Mouse (Mus musculus) erythroblast, embryonic 14.5 days (primary cell): ENCODE measurements around the gene Cldn9. TPM values are rescaled to one million over a fixed set of nuclear protein-coding genes. Genes with fewer than 3 reads are reported as not detected.

Experiments
- H3K27me3 ChIP-seq: 2 replicates; pipeline ENCODE4 v1.6.1; 2012; ENCODE audit warnings: inconsistent platforms; ENCODE audit not compliant: control insufficient read depth
- H3K36me3 ChIP-seq: 2 replicates; pipeline ENCODE4 v1.6.1; 2012; ENCODE audit warnings: mild to moderate bottlenecking, inconsistent platforms; ENCODE audit not compliant: control insufficient read depth
- H3K4me1 ChIP-seq: 2 replicates; pipeline ENCODE4 v1.6.1; 2012; ENCODE audit warnings: inconsistent platforms; ENCODE audit not compliant: control insufficient read depth
- H3K4me3 ChIP-seq: replicated peaks from 2 replicates; pipeline ENCODE3; 2012; ENCODE audit warnings: moderate library complexity, mild to moderate bottlenecking, inconsistent platforms
- H3K9me3 ChIP-seq: 2 replicates; pipeline ENCODE4 v1.6.1; 2012; ENCODE audit warnings: low read length, inconsistent platforms, mixed read lengths; ENCODE audit not compliant: control insufficient read depth
- GATA1 ChIP-seq: IDR thresholded peaks from 2 replicates; pipeline ENCODE4 v1.6.1; 2012; ENCODE audit warnings: low read length, inconsistent platforms, mixed read lengths
- TAL1 ChIP-seq: IDR thresholded peaks from 3 replicates; pipeline ENCODE4 v1.6.1; 2012; ENCODE audit warnings: low read length, inconsistent platforms, mixed read lengths
- polyA plus RNA-seq: library from polyadenylated mRNA; stranded (reverse); fragments of >175 nt; gene quantifications from 2 replicates; pipeline ENCODE4 v1.2.3, GENCODE M21; 2012

Gene Cldn9
- polyA plus RNA-seq, 1 experiment: not detected

DNA sequence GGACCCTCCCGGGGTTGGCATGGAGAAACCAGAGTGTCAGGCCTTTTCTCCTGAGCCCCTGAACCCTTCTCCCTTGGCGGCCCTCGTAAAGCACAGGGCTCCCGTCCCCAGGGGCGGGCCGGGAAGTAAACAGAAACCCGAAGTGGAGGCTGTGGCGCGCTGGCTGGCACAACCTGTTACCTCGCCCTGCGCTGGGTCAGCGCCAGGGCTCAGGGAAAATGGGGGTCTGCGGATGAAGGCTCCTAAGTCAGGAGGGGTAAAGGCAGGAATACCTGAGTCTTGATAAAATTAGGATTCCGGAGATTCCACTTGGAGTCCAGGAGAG is 23.0 kb downstream of the Cldn9 start:
- no peaks in the 10 kb centered on the region for H3K9me3 ChIP-seq
- TF ChIP-seq TAL1 (no peak), GATA1 (no peak)
- peaks cover 50% of the 10 kb centered on the region for H3K27me3 ChIP-seq
- no peaks in the 10 kb centered on the region for H3K36me3 ChIP-seq
- H3K4me1 ChIP-seq: peaks cover 4% of the 10 kb centered on the region
- H3K4me3 ChIP-seq: no peak overlapping the region

GRCm38 (mm10) chr17:23660117-23660875 is 23.5 kb downstream of the Cldn9 start, which contains the start of gene Bicdl2:
Gene Bicdl2, plus strand, starts transcription at chr17:23660506.
- no peaks in the 10 kb centered on the region for H3K36me3 ChIP-seq
- TF ChIP-seq GATA1 (no peak), TAL1 (no peak)

DNA sequence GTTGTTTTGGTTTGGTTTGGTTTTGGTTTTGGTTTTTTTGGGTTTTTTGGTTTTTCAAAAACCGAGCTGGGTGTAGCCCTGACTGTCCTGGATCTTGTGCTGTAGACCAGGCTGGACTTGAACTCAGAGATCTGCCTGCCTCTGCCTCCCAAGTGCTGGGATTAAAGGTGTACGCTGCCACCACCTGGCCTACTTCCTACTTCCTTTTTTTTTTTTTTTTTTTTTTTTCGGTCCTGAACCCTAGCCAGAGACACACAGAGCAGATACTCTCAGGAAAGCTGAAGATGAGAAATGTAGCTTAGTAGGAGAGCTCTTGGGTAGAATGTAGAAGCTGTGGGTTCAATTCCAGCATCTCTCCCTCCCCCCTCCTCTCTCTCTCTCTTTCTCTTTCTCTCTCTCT is 25.4 kb downstream of the Cldn9 start:
- no peaks in the 10 kb centered on the region for H3K9me3 ChIP-seq
- no peak overlapping the region for H3K4me3 ChIP-seq
- no peak for TF ChIP-seq GATA1
- no peak for TF ChIP-seq TAL1
- peaks cover 46% of the 10 kb centered on the region for H3K27me3 ChIP-seq
- H3K4me1 ChIP-seq: peaks cover 4% of the 10 kb centered on the region
- H3K36me3 ChIP-seq: no peaks in the 10 kb centered on the region

More at GRCm38 (mm10) chr17:23660117-23660875, 23.5 kb downstream of the Cldn9 start, which contains the start of gene Bicdl2:
- H3K9me3 ChIP-seq: no peaks in the 10 kb centered on the region
- peaks cover 4% of the 10 kb centered on the region for H3K4me1 ChIP-seq
- H3K27me3 ChIP-seq: peaks cover 50% of the 10 kb centered on the region
- no peak within 1 kb of the TSS for H3K4me3 ChIP-seq

- H3K4me3 ChIP-seq: no peak overlapping the region
- TF ChIP-seq GATA1 (no peak), TAL1 (no peak)
- H3K9me3 ChIP-seq: no peaks in the 10 kb centered on the region
- no peaks in the 10 kb centered on the region for H3K4me1 ChIP-seq
- peaks cover 8% of the 10 kb centered on the region for H3K27me3 ChIP-seq
- H3K36me3 ChIP-seq: no peaks in the 10 kb centered on the region
Measured at GRCm38 (mm10) chr17:23654410-23654809, 29.4 kb downstream of the Cldn9 start.

DNA sequence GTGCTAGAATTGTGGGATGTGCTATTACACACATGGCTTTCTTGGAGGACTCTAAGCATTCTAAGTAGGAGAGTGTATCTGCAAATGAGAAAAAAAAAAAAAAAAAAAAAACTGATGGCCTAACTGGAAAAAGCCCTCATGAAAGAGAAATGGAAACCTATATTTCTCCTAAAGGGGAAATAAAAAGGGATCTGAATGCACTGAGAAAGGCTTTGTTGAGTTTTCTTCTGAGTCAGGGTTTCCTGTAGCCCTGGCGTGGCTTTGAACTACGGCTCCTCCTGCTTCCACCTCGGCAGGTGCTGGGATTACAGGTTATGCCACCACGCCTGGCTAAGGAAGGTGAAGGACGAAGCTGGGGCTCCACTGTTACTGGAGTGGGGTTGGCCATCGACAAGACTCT is 29.8 kb downstream of the Cldn9 start:
- Histone ChIP-seq H3K4me1 (no peaks in the 10 kb centered on the region), H3K9me3 (no peaks in the 10 kb centered on the region), H3K4me3 (no peak overlapping the region), H3K27me3 (peaks cover 4% of the 10 kb centered on the region), H3K36me3 (no peaks in the 10 kb centered on the region)
- TF ChIP-seq TAL1: no peak
- no peak for TF ChIP-seq GATA1

DNA sequence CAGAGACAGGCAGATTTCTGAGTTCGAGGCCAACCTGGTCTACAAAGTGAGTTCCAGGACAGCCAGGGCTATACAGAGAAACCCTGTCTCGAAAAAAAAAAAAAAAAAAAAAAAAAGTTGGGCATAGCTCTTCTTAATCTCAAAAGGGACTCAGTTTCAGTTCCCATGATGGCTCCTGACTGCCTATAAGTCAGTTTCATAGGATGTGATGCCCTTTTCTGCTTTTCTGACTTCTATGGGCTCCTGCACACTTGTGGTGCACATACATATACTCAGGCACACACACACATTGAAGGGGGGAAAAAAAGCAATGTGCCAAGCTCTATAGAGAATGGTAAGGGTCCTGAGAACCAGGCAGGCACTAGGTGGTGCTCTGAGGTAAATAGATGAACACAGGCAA is 30.5 kb downstream of the Cldn9 start:
- TF ChIP-seq GATA1 (no peak), TAL1 (no peak)
- H3K9me3 ChIP-seq: no peaks in the 10 kb centered on the region

GRCm38 (mm10) chr17:23651363-23651762 is 32.5 kb downstream of the Cldn9 start:
- Histone ChIP-seq H3K4me1 (no peaks in the 10 kb centered on the region), H3K9me3 (no peaks in the 10 kb centered on the region), H3K4me3 (no peak overlapping the region), H3K27me3 (peaks cover 6% of the 10 kb centered on the region), H3K36me3 (no peaks in the 10 kb centered on the region)
- no peak for TF ChIP-seq GATA1
- no peak for TF ChIP-seq TAL1

More for the DNA sequence above, 30.5 kb downstream of the Cldn9 start:
- no peaks in the 10 kb centered on the region for H3K4me1 ChIP-seq
- no peaks in the 10 kb centered on the region for H3K36me3 ChIP-seq
- no peak overlapping the region for H3K4me3 ChIP-seq
- H3K27me3 ChIP-seq: peaks cover 2% of the 10 kb centered on the region; the same call in 1 of the 2 replicates

DNA sequence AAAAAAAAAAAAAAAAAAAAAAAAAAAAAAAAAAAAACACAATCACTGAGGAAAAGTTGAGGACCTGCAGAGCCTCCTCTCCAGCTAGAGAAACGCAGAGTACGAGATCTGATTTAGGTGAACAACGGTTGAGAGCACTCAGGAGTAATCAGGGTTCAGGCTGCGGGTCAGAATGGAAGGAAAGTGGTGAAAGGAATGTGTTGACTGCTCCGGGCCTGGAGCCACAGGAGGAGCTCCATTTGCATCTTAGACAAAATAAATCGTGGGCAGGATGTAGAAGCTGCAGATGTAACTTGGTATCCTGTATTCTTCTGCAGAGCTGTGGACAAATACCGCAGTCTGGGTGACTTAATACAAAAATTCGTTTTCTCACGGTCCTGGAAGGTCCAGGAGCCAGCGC is 37.9 kb downstream of the Cldn9 start:
- H3K4me3 ChIP-seq: no peak overlapping the region
- H3K9me3 ChIP-seq: no peaks in the 10 kb centered on the region; the same call in 1 of the 2 replicates
- H3K36me3 ChIP-seq: no peaks in the 10 kb centered on the region
- TF ChIP-seq TAL1: no peak
- no peak for TF ChIP-seq GATA1
- no peaks in the 10 kb centered on the region for H3K4me1 ChIP-seq
- peaks cover 32% of the 10 kb centered on the region for H3K27me3 ChIP-seq

DNA sequence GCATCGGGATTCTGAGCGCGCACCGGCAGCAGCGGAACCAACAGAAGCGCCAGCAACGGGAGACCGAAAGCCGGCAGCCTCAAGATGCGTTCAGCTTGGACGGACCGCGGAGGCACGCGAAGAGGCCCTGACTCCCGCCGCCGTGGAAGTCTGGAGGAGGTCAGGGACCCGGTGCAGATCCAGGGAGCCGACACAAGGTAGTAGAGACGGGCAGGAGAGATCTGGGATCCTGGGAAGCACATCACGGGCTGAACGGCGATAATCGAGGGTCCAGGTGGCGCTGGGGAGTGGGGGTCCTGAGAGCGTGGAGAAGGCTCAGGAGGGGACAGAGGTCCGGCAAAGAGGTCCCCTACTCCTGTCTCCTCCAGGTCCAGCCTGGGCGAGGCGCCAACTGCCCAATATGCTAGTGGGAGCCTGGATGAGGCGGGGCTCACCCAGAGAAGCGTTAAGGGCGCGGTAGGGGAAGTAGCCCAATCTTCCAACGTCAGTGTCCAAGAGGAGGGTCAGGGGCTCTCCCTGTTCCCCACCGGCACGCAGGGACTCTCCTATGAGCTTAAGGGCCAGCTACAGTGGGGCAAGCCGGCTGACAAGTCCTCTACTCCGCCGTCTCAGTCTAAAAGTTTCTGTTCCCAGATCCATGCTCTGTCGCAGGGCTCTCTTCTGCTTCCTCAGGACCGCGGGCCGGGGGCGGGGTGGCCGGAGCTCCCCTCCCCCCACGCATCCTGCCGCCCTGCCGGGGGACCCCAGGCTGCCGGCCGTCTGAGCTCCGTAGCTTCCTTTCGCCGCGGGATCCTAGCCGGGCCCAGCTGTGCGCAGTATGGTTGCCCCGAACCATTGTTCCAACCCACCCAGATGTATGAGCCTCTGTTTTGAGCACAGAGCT is 39.0 kb downstream of the Cldn9 start, which contains the start of gene Mmp25:
TSS of gene Mmp25 (minus strand) at position 665 of the 883 bp plus-strand sequence.
- no peaks in the 10 kb centered on the region; the same call in 1 of the 2 replicates for H3K9me3 ChIP-seq
- no peaks in the 10 kb centered on the region for H3K4me1 ChIP-seq
- H3K36me3 ChIP-seq: no peaks in the 10 kb centered on the region
- H3K27me3 ChIP-seq: peaks cover 32% of the 10 kb centered on the region
- TF ChIP-seq TAL1: no peak
- no peak for TF ChIP-seq GATA1
- H3K4me3 ChIP-seq: no peak within 1 kb of the TSS

Other genes with a start within 250 kb of the Cldn9 start
- under 0.01 TPM in 1 of 2 replicates, not detected in the other for gene Vmn2r117, start 204.3 kb downstream of the Cldn9 start, polyA plus RNA-seq
- 0.22 and 0.26 TPM in 2 replicates for gene Zfp213, start 119.8 kb downstream of the Cldn9 start, polyA plus RNA-seq
- 0.03 TPM in 1 of 2 replicates, not detected in the other for gene Zfp13, start 84.5 kb downstream of the Cldn9 start, polyA plus RNA-seq
- gene Zscan10, start 83.2 kb downstream of the Cldn9 start, polyA plus RNA-seq: not detected in 2 replicates
- not detected in 2 replicates for gene Mmp25, start 38.7 kb downstream of the Cldn9 start, polyA plus RNA-seq
- gene Bicdl2, start 23.5 kb downstream of the Cldn9 start, polyA plus RNA-seq: not detected in 2 replicates
- 35.0 and 35.6 TPM in 2 replicates for gene Hcfc1r1, start 10.4 kb downstream of the Cldn9 start, polyA plus RNA-seq
- gene Thoc6, start 10.1 kb downstream of the Cldn9 start, polyA plus RNA-seq: 8.8 and 10.0 TPM in 2 replicates
- gene Tnfrsf12a, start 6.6 kb downstream of the Cldn9 start, polyA plus RNA-seq: 0.05 TPM in 1 of 2 replicates, not detected in the other
- not detected in 2 replicates for gene Cldn6, start 4.8 kb downstream of the Cldn9 start, polyA plus RNA-seq
- gene 1520401A03Rik, start 38.8 kb upstream of the Cldn9 start, polyA plus RNA-seq: 0.06 TPM in 1 of 2 replicates, not detected in the other
- 46.9 and 56.9 TPM in 2 replicates for gene Pkmyt1, start 42.3 kb upstream of the Cldn9 start, polyA plus RNA-seq
- 2.2 and 3.9 TPM in 2 replicates for gene Paqr4, start 56.8 kb upstream of the Cldn9 start, polyA plus RNA-seq
- 0.02 TPM in 1 of 2 replicates, not detected in the other for gene Kremen2, start 61.8 kb upstream of the Cldn9 start, polyA plus RNA-seq
- 1.4 and 2.3 TPM in 2 replicates for gene Flywch1, start 87.6 kb upstream of the Cldn9 start, polyA plus RNA-seq
- 0.06 TPM in 1 of 2 replicates, not detected in the other for gene Flywch2, start 102.1 kb upstream of the Cldn9 start, polyA plus RNA-seq
- 21.7 and 36.5 TPM in 2 replicates for gene Srrm2, start 106.5 kb upstream of the Cldn9 start, polyA plus RNA-seq
- gene Elob, start 145.1 kb upstream of the Cldn9 start, polyA plus RNA-seq: 109 and 150 TPM in 2 replicates
- gene Prss33, start 152.0 kb upstream of the Cldn9 start, polyA plus RNA-seq: not detected in 2 replicates
- 0.03 TPM in 1 of 2 replicates, not detected in the other for gene Prss32, start 159.8 kb upstream of the Cldn9 start, polyA plus RNA-seq
- 0.05 and 0.09 TPM in 2 replicates for gene Prss41, start 160.1 kb upstream of the Cldn9 start, polyA plus RNA-seq
- gene Prss21, start 184.0 kb upstream of the Cldn9 start, polyA plus RNA-seq: not detected in 2 replicates
- not detected in 2 replicates for gene Dcpp1, start 196.8 kb upstream of the Cldn9 start, polyA plus RNA-seq
- gene Dcpp2, start 196.9 kb upstream of the Cldn9 start, polyA plus RNA-seq: not detected in 2 replicates
- not detected in 2 replicates for gene Dcpp3, start 233.4 kb upstream of the Cldn9 start, polyA plus RNA-seq